8 mouse cellular contexts compared by ENCODE assay signal in the genomic region with DNA sequence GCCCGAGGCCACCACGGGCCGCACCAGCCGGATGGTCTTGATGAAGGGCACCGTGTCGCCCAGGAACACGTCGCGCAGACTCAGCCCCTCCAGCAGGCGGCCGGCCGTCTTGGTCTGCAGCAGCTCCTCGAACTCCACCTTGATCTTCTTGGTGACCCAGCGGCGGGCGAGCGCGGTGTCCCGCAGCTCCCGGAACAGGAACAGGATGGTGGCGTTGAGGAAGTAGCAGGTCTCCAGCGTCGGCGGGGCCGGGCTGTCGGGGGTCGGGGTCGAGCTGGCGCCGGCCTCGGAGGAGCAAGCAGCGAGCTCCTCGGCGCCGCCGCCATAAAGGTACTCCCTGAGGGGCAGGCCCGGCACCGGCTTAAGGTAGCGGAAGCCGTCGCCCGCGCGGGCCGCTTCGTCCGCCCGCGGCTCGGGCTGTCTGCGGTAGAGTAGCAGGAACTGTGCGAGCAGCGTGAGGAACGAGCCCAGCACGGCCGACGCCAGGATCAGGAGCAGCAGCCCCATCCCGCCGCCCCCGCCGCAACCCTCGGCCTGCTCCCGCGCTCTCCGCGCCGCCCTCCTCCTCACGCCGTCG. TPM values are rescaled to one million over a fixed set of nuclear protein-coding genes. Genes with fewer than 3 reads are reported as not detected.
DNase-seq lines count a peak whose midpoint lies in the region; ATAC-seq and TF ChIP-seq lines count a peak whose summit lies in the region.

No protein-coding gene starts in this region.

- peak; percentile 14 for DNase-seq in ovary, adult 18-20 months (ENCODE audit: low spot score)
- DNase-seq in ovary, postnatal 10 days (ENCODE audit: low spot score), result no peak
- peak; percentile 68 to 72 for DNase-seq in cerebellum, postnatal 10 days
- DNase-seq in gastrocnemius, postnatal 10 days, result peak; percentile 54
- no peak for DNase-seq in hindbrain, postnatal 0 days (ENCODE audit: low spot score)
- peak; percentile 94 for DNase-seq in midbrain, embryonic 11.5 days (ENCODE audit: low spot score, missing footprints)
- DNase-seq in spleen, postnatal 4 days (ENCODE audit: low spot score in 2 of 2), result peak; percentile 72 to 89

- no peaks in the 10 kb centered on the region for H3K9me3 ChIP-seq in hindbrain, postnatal 0 days (ENCODE audit: low read length)
- no peaks in the 10 kb centered on the region for H3K9me3 ChIP-seq in limb, embryonic 12.5 days
- H3K9me3 ChIP-seq in midbrain, embryonic 11.5 days (ENCODE audit: control insufficient read depth, low read length), result no peaks in the 10 kb centered on the region

- H3K4me1 ChIP-seq in hindbrain, postnatal 0 days (ENCODE audit: insufficient read depth, low read length), result peaks cover 9% of the 10 kb centered on the region
- H3K4me1 ChIP-seq in limb, embryonic 12.5 days (replicated peaks), result peaks cover 30% of the 10 kb centered on the region
- H3K4me1 ChIP-seq in midbrain, embryonic 11.5 days (ENCODE audit: control insufficient read depth, insufficient read depth, low read length), result peaks cover 24% of the 10 kb centered on the region

- H3K27ac ChIP-seq in hindbrain, postnatal 0 days, result peak overlapping the region; percentile 89
- peak overlapping the region; percentile 94 for H3K27ac ChIP-seq in limb, embryonic 12.5 days
- peak overlapping the region; percentile 85 for H3K27ac ChIP-seq in midbrain, embryonic 11.5 days (ENCODE audit: low read depth, low read length)

- peak overlapping the region; percentile 74 for H3K4me3 ChIP-seq in hindbrain, postnatal 0 days (ENCODE audit: low read length)
- H3K4me3 ChIP-seq in limb, embryonic 12.5 days (replicated peaks), result peak overlapping the region; percentile 87
- peak overlapping the region; percentile 88 for H3K4me3 ChIP-seq in midbrain, embryonic 11.5 days (ENCODE audit: low read depth, low read length)

- peak; percentile 25 for ATAC-seq in hindbrain, postnatal 0 days
- ATAC-seq in limb, embryonic 12.5 days (ENCODE audit: insufficient number of reproducible peaks, insufficient read depth, low FRiP score, low TSS enrichment, low read depth), result peak; percentile 32
- ATAC-seq in midbrain, embryonic 11.5 days (ENCODE audit: low FRiP score), result peak; percentile 63

- peak; percentile 34; the same call in 1 of the 2 replicates for TF ChIP-seq CTCF in hindbrain, postnatal 0 days (IDR thresholded peaks at IDR 0.05; ENCODE audit: low read depth)

- peak overlapping the region; percentile 91 for H3K4me2 ChIP-seq in hindbrain, postnatal 0 days (ENCODE audit: low read depth, low read length)
- H3K4me2 ChIP-seq in limb, embryonic 12.5 days, result peak overlapping the region; percentile 100
- peak overlapping the region; percentile 76 for H3K4me2 ChIP-seq in midbrain, embryonic 11.5 days

- no peaks in the 10 kb centered on the region for H3K36me3 ChIP-seq in hindbrain, postnatal 0 days (ENCODE audit: insufficient read depth, low read length)
- no peaks in the 10 kb centered on the region for H3K36me3 ChIP-seq in limb, embryonic 12.5 days
- H3K36me3 ChIP-seq in midbrain, embryonic 11.5 days (ENCODE audit: control insufficient read depth, insufficient read depth, low read length), result no peaks in the 10 kb centered on the region

- H3K27me3 ChIP-seq in hindbrain, postnatal 0 days (ENCODE audit: insufficient read depth, low read length), result no peaks in the 10 kb centered on the region
- no peaks in the 10 kb centered on the region for H3K27me3 ChIP-seq in limb, embryonic 12.5 days
- no peaks in the 10 kb centered on the region for H3K27me3 ChIP-seq in midbrain, embryonic 11.5 days (ENCODE audit: control insufficient read depth, insufficient read depth, low read length)

- WGBS in hindbrain, postnatal 0 days, result 2% methylated on average over 66 of the region's 70 CpGs
- under 1% methylated on average over 61 of the region's 70 CpGs for WGBS in limb, embryonic 12.5 days
- 1% methylated on average over 51 of the region's 70 CpGs for WGBS in midbrain, embryonic 11.5 days

- peak overlapping the region; percentile 66 for H3K9ac ChIP-seq in hindbrain, postnatal 0 days (replicated peaks; ENCODE audit: low read length)
- H3K9ac ChIP-seq in limb, embryonic 12.5 days (replicated peaks), result peak overlapping the region; percentile 94
- H3K9ac ChIP-seq in midbrain, embryonic 11.5 days (ENCODE audit: low read length), result peak overlapping the region; percentile 89

RNA-seq across cellular contexts. Expression of a gene that starts 0.4 kb away (rescaled TPM):
- 10 to 100 TPM; 15.1 to 19.2 TPM for total RNA-seq in gastrocnemius, postnatal 10 days (2021)
- total RNA-seq in hindbrain, postnatal 0 days (2014; rRNA removed), result 42.6 and 46.4 TPM in 2 replicates
- 10.2 and 10.8 TPM in 2 replicates for polyA plus RNA-seq in hindbrain, postnatal 0 days (2015; fragmentation: Nextera tagmentation; extraction: Ambion mirVana)
- 16.8 and 18.1 TPM in 2 replicates for polyA plus RNA-seq in limb, embryonic 12.5 days (2016; fragmentation: Nextera tagmentation; extraction: Ambion mirVana)
- polyA plus RNA-seq in midbrain, embryonic 11.5 days (2014; fragmentation: Nextera tagmentation; extraction: Ambion mirVana), result 12.9 and 13.4 TPM in 2 replicates

RNA-seq across cellular contexts. Expression of a gene that starts 23.1 kb away (rescaled TPM):
- 100 to 1,000 TPM; 596 to 666 TPM for total RNA-seq in gastrocnemius, postnatal 10 days (2021)
- 47.7 and 63.1 TPM in 2 replicates for total RNA-seq in hindbrain, postnatal 0 days (2014; rRNA removed)
- 4.5 and 13.9 TPM in 2 replicates for polyA plus RNA-seq in hindbrain, postnatal 0 days (2015; fragmentation: Nextera tagmentation; extraction: Ambion mirVana)
- 14.6 and 18.4 TPM in 2 replicates for polyA plus RNA-seq in limb, embryonic 12.5 days (2016; fragmentation: Nextera tagmentation; extraction: Ambion mirVana)
- 15.1 and 25.5 TPM in 2 replicates for polyA plus RNA-seq in midbrain, embryonic 11.5 days (2014; fragmentation: Nextera tagmentation; extraction: Ambion mirVana)

Comparison
In these comparisons a context has a peak if more than half of its experiments do, and no peak if none do; other contexts are left out.
1. DNase-seq: peak in ovary, adult 18-20 months (single experiment), cerebellum, postnatal 10 days (2 of 2), gastrocnemius, postnatal 10 days (single experiment), midbrain, embryonic 11.5 days (single experiment) and spleen, postnatal 4 days (2 of 2); none in ovary, postnatal 10 days (single experiment) and hindbrain, postnatal 0 days (single experiment).
2. Peak in every context shown above with its lines, with median percentiles within 50 percentile points of each other: ATAC-seq, H3K27ac ChIP-seq, H3K4me2 ChIP-seq, H3K4me3 ChIP-seq and H3K9ac ChIP-seq.